Comparison of ENCODE assay signal across 19 mouse cellular contexts in the genomic region with DNA sequence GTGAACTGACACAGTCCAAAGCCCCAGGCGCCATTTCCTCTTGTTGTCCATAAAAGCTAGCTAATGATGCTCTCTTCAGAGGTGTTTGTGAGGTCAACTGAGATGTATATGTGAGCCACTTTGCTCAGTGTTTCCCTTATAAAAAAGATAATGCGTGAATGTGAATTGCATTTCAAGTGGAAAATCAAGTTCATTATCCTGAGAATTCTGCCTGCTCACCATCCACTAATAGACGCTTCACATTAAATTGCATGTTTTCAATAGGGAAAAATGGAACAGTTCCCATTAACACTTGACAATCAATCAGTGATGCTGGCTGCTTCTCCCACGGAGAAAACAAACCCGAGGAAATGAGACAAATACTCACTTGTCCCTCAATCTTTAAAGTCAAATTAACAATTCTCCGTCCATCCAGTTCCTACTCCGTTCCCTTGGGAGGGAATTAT. TPM values are rescaled to one million over a fixed set of nuclear protein-coding genes. Genes with fewer than 3 reads are reported as not detected.
DNase-seq lines count a peak whose midpoint lies in the region; ATAC-seq lines count a peak whose summit lies in the region.
"Had no signal": no experiment of that assay in that cellular context is flagged by ENCODE, and none has a peak within 500 bp of the region (broad histone marks: within the 10 kb centered on the region; RNA-seq: fewer than 3 reads in every experiment).

No protein-coding gene starts in this region.

- H3K9me3 ChIP-seq in neural tube, embryonic 13.5 days = no peaks in the 10 kb centered on the region
- no peaks in the 10 kb centered on the region for H3K9me3 ChIP-seq in hindbrain, embryonic 13.5 days
- no peaks in the 10 kb centered on the region for H3K9me3 ChIP-seq in midbrain, embryonic 14.5 days (ENCODE audit: control insufficient read depth, low read length)
- H3K9me3 ChIP-seq: intestine, embryonic 15.5 days; kidney, embryonic 15.5 days; stomach, embryonic 15.5 days had no signal

- H3K27ac ChIP-seq in neural tube, embryonic 13.5 days (replicated peaks) = peak overlapping the region; percentile 81
- H3K27ac ChIP-seq in hindbrain, embryonic 13.5 days = peak overlapping the region; percentile 81
- H3K27ac ChIP-seq in midbrain, embryonic 14.5 days (replicated peaks; ENCODE audit: low read depth, low read length) = no peak overlapping the region; the same call in 1 of the 2 replicates
- H3K27ac ChIP-seq: intestine, embryonic 15.5 days; kidney, embryonic 15.5 days; liver, embryonic 14.5 days had no signal

- H3K36me3 ChIP-seq in neural tube, embryonic 13.5 days = no peaks in the 10 kb centered on the region
- H3K36me3 ChIP-seq in hindbrain, embryonic 13.5 days = no peaks in the 10 kb centered on the region
- H3K36me3 ChIP-seq in midbrain, embryonic 14.5 days (ENCODE audit: control insufficient read depth, insufficient read depth, low read length) = no peaks in the 10 kb centered on the region
- H3K36me3 ChIP-seq: intestine, embryonic 15.5 days; kidney, embryonic 15.5 days; stomach, embryonic 15.5 days had no signal

- H3K9ac ChIP-seq in neural tube, embryonic 13.5 days = no peak overlapping the region
- H3K9ac ChIP-seq in hindbrain, embryonic 13.5 days = no peak overlapping the region
- H3K9ac ChIP-seq in midbrain, embryonic 14.5 days (replicated peaks; ENCODE audit: low read length) = no peak overlapping the region
- H3K9ac ChIP-seq: intestine, embryonic 15.5 days; kidney, embryonic 15.5 days; liver, embryonic 14.5 days; stomach, embryonic 15.5 days had no signal

- intact Hi-C loops in left cerebral cortex, postnatal 36 days (cut with DNase I) = no loop called here

- no peaks in the 10 kb centered on the region for H3K27me3 ChIP-seq in neural tube, embryonic 13.5 days
- H3K27me3 ChIP-seq in hindbrain, embryonic 13.5 days = no peaks in the 10 kb centered on the region
- no peaks in the 10 kb centered on the region for H3K27me3 ChIP-seq in midbrain, embryonic 14.5 days (ENCODE audit: control insufficient read depth, insufficient read depth, low read length)
- H3K27me3 ChIP-seq: intestine, embryonic 15.5 days; kidney, embryonic 15.5 days; stomach, embryonic 15.5 days had no signal

- DNase-seq in neural tube, embryonic 10.5 days (ENCODE audit: extremely low spot score, low spot score) = no peak
- DNase-seq in midbrain, embryonic 14.5 days = peak; percentile 28
- no peak for DNase-seq in cerebellum, postnatal 10 days
- DNase-seq in left cerebral cortex, postnatal 36 days (ENCODE audit: low spot score in 2 of 2) = no peak
- no peak for DNase-seq in frontal cortex, adult 2 months (ENCODE audit: extremely low spot score in 1 of 2, low spot score in 1 of 2)
- DNase-seq: cerebellum, postnatal 25 days; gastrocnemius, postnatal 36 days; right cerebral cortex, postnatal 14 days; thymus, adult 2 months had no signal

- 0 out of 2 replicates have a peak overlapping the region, but pooled peaks have one; percentile 2 for H3K4me2 ChIP-seq in neural tube, embryonic 13.5 days
- H3K4me2 ChIP-seq in hindbrain, embryonic 13.5 days = no peak overlapping the region
- no peak overlapping the region for H3K4me2 ChIP-seq in midbrain, embryonic 14.5 days (ENCODE audit: low read length)
- H3K4me2 ChIP-seq: heart, embryonic 11.5 days; intestine, embryonic 15.5 days had no signal

- WGBS in neural tube, embryonic 13.5 days = 39% methylated on average over 7 of the region's 7 CpGs
- 45% methylated on average over 7 of the region's 7 CpGs for WGBS in hindbrain, embryonic 13.5 days
- WGBS in midbrain, embryonic 14.5 days = 65% methylated on average over 7 of the region's 7 CpGs

- peaks cover 28% of the 10 kb centered on the region for H3K4me1 ChIP-seq in neural tube, embryonic 13.5 days (replicated peaks)
- peaks cover 16% of the 10 kb centered on the region for H3K4me1 ChIP-seq in hindbrain, embryonic 13.5 days (replicated peaks)
- no peaks in the 10 kb centered on the region for H3K4me1 ChIP-seq in midbrain, embryonic 14.5 days (ENCODE audit: control insufficient read depth, insufficient read depth, low read length)
- H3K4me1 ChIP-seq: intestine, embryonic 15.5 days; kidney, embryonic 15.5 days had no signal

- peak; percentile 69 for ATAC-seq in neural tube, embryonic 13.5 days (ENCODE audit: low read depth)
- ATAC-seq in hindbrain, embryonic 13.5 days (ENCODE audit: low FRiP score) = peak; percentile 49
- ATAC-seq in midbrain, embryonic 14.5 days (ENCODE audit: low FRiP score, low TSS enrichment) = no peak
- ATAC-seq: intestine, embryonic 15.5 days; lung, postnatal 0 days had no signal

- H3K4me3 ChIP-seq in neural tube, embryonic 13.5 days = no peak overlapping the region
- no peak overlapping the region for H3K4me3 ChIP-seq in hindbrain, embryonic 13.5 days
- H3K4me3 ChIP-seq in midbrain, embryonic 14.5 days (replicated peaks; ENCODE audit: low read depth, low read length) = no peak overlapping the region
- H3K4me3 ChIP-seq: intestine, embryonic 15.5 days; kidney, embryonic 15.5 days; myocyte; stomach, embryonic 15.5 days had no signal

RNA-seq across cellular contexts. Expression of a gene that starts 18.1 kb away (rescaled TPM):
- 9.5 and 11.2 TPM in 2 replicates for polyA plus RNA-seq in neural tube, embryonic 13.5 days (2015; fragmentation: Nextera tagmentation; extraction: Ambion mirVana)
- polyA plus RNA-seq in hindbrain, embryonic 13.5 days (2015; fragmentation: Nextera tagmentation; extraction: Ambion mirVana) = 13.1 and 14.0 TPM in 2 replicates
- polyA plus RNA-seq in midbrain, embryonic 14.5 days (2014; fragmentation: Nextera tagmentation; extraction: Ambion mirVana) = 15.0 and 15.1 TPM in 2 replicates
- total RNA-seq in left cerebral cortex, postnatal 36 days (2021) = 100 to 1,000 TPM; 135 to 144 TPM
- polyA plus RNA-seq in frontal cortex, adult 2 months (2012; rRNA removed) = 64.9 and 72.0 TPM in 2 replicates
- total RNA-seq: megakaryocyte, adult 5-6 weeks had no signal
- polyA plus RNA-seq: myocyte had no signal

RNA-seq across cellular contexts. Expression of a gene that starts 22.2 kb away (rescaled TPM):
- polyA plus RNA-seq in neural tube, embryonic 13.5 days (2015; fragmentation: Nextera tagmentation; extraction: Ambion mirVana) = 46.3 and 47.7 TPM in 2 replicates
- 49.1 and 49.6 TPM in 2 replicates for polyA plus RNA-seq in hindbrain, embryonic 13.5 days (2015; fragmentation: Nextera tagmentation; extraction: Ambion mirVana)
- polyA plus RNA-seq in midbrain, embryonic 14.5 days (2014; fragmentation: Nextera tagmentation; extraction: Ambion mirVana) = 40.3 and 41.0 TPM in 2 replicates
- total RNA-seq in left cerebral cortex, postnatal 36 days (2021) = 10 to 100 TPM; 12.6 to 16.0 TPM
- polyA plus RNA-seq in frontal cortex, adult 2 months (2012; rRNA removed) = 26.9 and 27.8 TPM in 2 replicates
